Mouse (Mus musculus) inflammation-experienced regulatory T-cells, adult 6 months (primary cell): ENCODE results near the gene Gjc2. TPM values are rescaled to one million over a fixed set of nuclear protein-coding genes. Genes with fewer than 3 reads are reported as not detected.
"Not testable (repeated sequence)": the region's sequence is repeated elsewhere in the genome, so short reads cannot be mapped to it uniquely, and the experiment has no call there.

Experiments used
- ATAC-seq: one replicate; pipeline ENCODE4 v1.8.0; 2017
- polyA plus RNA-seq, 3 experiments: library from polyadenylated mRNA; unstranded; fragments of 100-300 nt; shearing (Covaris generic); gene quantifications; one replicate each; pipeline ENCODE4 v1.2.1; 2017

Gene Gjc2
- polyA plus RNA-seq = not detected

- no peak for ATAC-seq
Observed at GRCm38 (mm10) chr11:59182864-59183331, at the start of gene Gjc2. Gene Gjc2 (minus strand): TSS chr11:59183213.

GRCm38 (mm10) chr11:59232797-59233196 lies 49.8 kb upstream of the Gjc2 start:
- no peak for ATAC-seq

- no peak for ATAC-seq
Observed at GRCm38 (mm10) chr11:59230144-59230760, 47.2 kb upstream of the Gjc2 start.

GRCm38 (mm10) chr11:59228122-59228953 lies 45.3 kb upstream of the Gjc2 start, which contains the start of gene Arf1:
Gene Arf1 (minus strand): TSS chr11:59228270.
- peak; percentile 88 for ATAC-seq

- ATAC-seq = peak; percentile 10
Observed at GRCm38 (mm10) chr11:59227604-59228121, 44.6 kb upstream of the Gjc2 start.

GRCm38 (mm10) chr11:59226787-59227603 lies 44.0 kb upstream of the Gjc2 start:
- no peak for ATAC-seq

GRCm38 (mm10) chr11:59226251-59226650 lies 43.2 kb upstream of the Gjc2 start:
- no peak for ATAC-seq

GRCm38 (mm10) chr11:59225167-59225566 lies 42.2 kb upstream of the Gjc2 start:
- ATAC-seq = no peak

- peak; percentile 15 for ATAC-seq
Observed at GRCm38 (mm10) chr11:59224470-59224869, 41.5 kb upstream of the Gjc2 start.

GRCm38 (mm10) chr11:59224025-59224424 lies 41.0 kb upstream of the Gjc2 start:
- no peak for ATAC-seq

GRCm38 (mm10) chr11:59222306-59222705 lies 39.3 kb upstream of the Gjc2 start:
- ATAC-seq = no peak

- no peak for ATAC-seq
Observed at GRCm38 (mm10) chr11:59221604-59222003, 38.6 kb upstream of the Gjc2 start.

- ATAC-seq = peak; percentile 41
Observed at GRCm38 (mm10) chr11:59219064-59219463, 36.1 kb upstream of the Gjc2 start.

- no peak for ATAC-seq
Observed at GRCm38 (mm10) chr11:59218389-59218998, 35.5 kb upstream of the Gjc2 start.

- no peak for ATAC-seq
Observed at GRCm38 (mm10) chr11:59216955-59217354, 33.9 kb upstream of the Gjc2 start.

- ATAC-seq = no peak
Observed at GRCm38 (mm10) chr11:59212892-59213494, 30.0 kb upstream of the Gjc2 start.

GRCm38 (mm10) chr11:59212320-59212719 lies 29.3 kb upstream of the Gjc2 start:
- peak; percentile 74 for ATAC-seq

- ATAC-seq = not testable (repeated sequence)
Observed at GRCm38 (mm10) chr11:59211561-59211960, 28.5 kb upstream of the Gjc2 start.

- no peak for ATAC-seq
Observed at GRCm38 (mm10) chr11:59210020-59210419, 27.0 kb upstream of the Gjc2 start.

GRCm38 (mm10) chr11:59209580-59209979 lies 26.6 kb upstream of the Gjc2 start:
- ATAC-seq = no peak

GRCm38 (mm10) chr11:59209003-59209441 lies 26.0 kb upstream of the Gjc2 start:
- ATAC-seq = no peak
